Mouse (Mus musculus) hindbrain, embryonic 12.5 days (tissue): Measurements from ENCODE around the gene Lce3b. TPM values are rescaled to one million over a fixed set of nuclear protein-coding genes. Genes with fewer than 3 reads are reported as not detected.

ENCODE experiments used
- polyA plus RNA-seq: library from polyadenylated mRNA; unstranded; fragments of >200 nt; fragmentation: Nextera tagmentation; extraction: Ambion mirVana; gene quantifications from 2 replicates; pipeline ENCODE4 v1.2.1, GENCODE M21; 2016

Lce3b gene
- polyA plus RNA-seq, 1 experiment from 2014 or later: not detected

Other genes with a start within 250 kb of the Lce3b start
- gene Lce1d, start 245.8 kb upstream of the Lce3b start, polyA plus RNA-seq: not detected in 2 replicates
- not detected in 2 replicates for gene Lce1e, start 223.9 kb upstream of the Lce3b start, polyA plus RNA-seq
- not detected in 2 replicates for gene Lce1f, start 212.6 kb upstream of the Lce3b start, polyA plus RNA-seq
- not detected in 2 replicates for gene Gm38119, start 193.9 kb upstream of the Lce3b start, polyA plus RNA-seq
- gene Lce1g, start 180.6 kb upstream of the Lce3b start, polyA plus RNA-seq: not detected in 2 replicates
- not detected in 2 replicates for gene Lce1h, start 167.9 kb upstream of the Lce3b start, polyA plus RNA-seq
- not detected in 2 replicates for gene Lce1i, start 154.1 kb upstream of the Lce3b start, polyA plus RNA-seq
- gene Lce1j, start 142.5 kb upstream of the Lce3b start, polyA plus RNA-seq: not detected in 2 replicates
- not detected in 2 replicates for gene Lce1k, start 125.1 kb upstream of the Lce3b start, polyA plus RNA-seq
- not detected in 2 replicates for gene Kprp, start 105.7 kb upstream of the Lce3b start, polyA plus RNA-seq
- not detected in 2 replicates for gene Lce1l, start 81.7 kb upstream of the Lce3b start, polyA plus RNA-seq
- gene 2310050C09Rik, start 62.8 kb upstream of the Lce3b start, polyA plus RNA-seq: not detected in 2 replicates
- not detected in 2 replicates for gene Lce3a, start 6.7 kb upstream of the Lce3b start, polyA plus RNA-seq
- not detected in 2 replicates for gene Lce3c, start 11.5 kb downstream of the Lce3b start, polyA plus RNA-seq
- gene Lce3d, start 24.4 kb downstream of the Lce3b start, polyA plus RNA-seq: not detected in 2 replicates
- gene Lce3e, start 34.1 kb downstream of the Lce3b start, polyA plus RNA-seq: not detected in 2 replicates
- gene Lce3f, start 59.2 kb downstream of the Lce3b start, polyA plus RNA-seq: 0.42 TPM in 1 of 2 replicates, not detected in the other
- 0.41 TPM in 1 of 2 replicates, not detected in the other for gene Crct1, start 82.7 kb downstream of the Lce3b start, polyA plus RNA-seq
- gene Lce1m, start 86.1 kb downstream of the Lce3b start, polyA plus RNA-seq: not detected in 2 replicates
- not detected in 2 replicates for gene Gm4858, start 135.8 kb downstream of the Lce3b start, polyA plus RNA-seq
- gene Crnn, start 211.8 kb downstream of the Lce3b start, polyA plus RNA-seq: not detected in 2 replicates